Mouse (Mus musculus) small intestine, adult 2 months (tissue): ENCODE measurements at regions not wholly inside any gene's neighbourhood (a gene's known extent, or its start where the extent isn't known, plus 50 kb on each side); places are given as distances from the start of the nearest gene placed in this dataset.

Experiments
- CTCF ChIP-seq: fragments of 200-500 bp; IDR thresholded peaks from 2 replicates; pipeline ENCODE4 v1.5.1; 2012; ENCODE audit warnings: low read depth, mild to moderate bottlenecking, control low read depth, inconsistent platforms, low read length, moderate library complexity, mixed read lengths; ENCODE audit not compliant: insufficient replicate concordance, insufficient read length; ENCODE audit errors: extremely low read depth
- POLR2A ChIP-seq: fragments of 200-500 bp; IDR thresholded peaks from 2 replicates; pipeline ENCODE4 v1.6.1; 2012; ENCODE audit warnings: low read depth, mild to moderate bottlenecking, control low read depth, inconsistent platforms, low read length, moderate library complexity

DNA sequence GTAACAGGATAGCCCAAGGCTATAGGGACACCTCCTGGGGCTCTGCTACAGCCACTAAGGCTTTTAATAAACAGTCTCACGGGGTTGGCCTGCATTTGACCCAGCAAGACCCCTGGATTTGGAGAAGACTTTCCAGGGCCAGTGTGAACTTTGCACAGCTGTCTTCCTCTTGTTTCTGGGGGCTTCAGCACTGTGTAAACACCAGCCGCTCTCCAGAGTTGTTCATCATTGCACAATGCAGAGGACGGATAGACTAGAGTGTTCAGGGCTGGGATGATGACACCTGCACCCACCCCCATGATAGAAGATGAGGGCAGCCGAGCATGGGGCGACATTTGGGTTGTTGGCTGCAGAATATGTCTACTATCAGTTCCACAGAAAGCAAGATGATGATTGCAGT lies 112.9 kb downstream of the Sall1 start:
- TF ChIP-seq CTCF = no peak
- TF ChIP-seq POLR2A = no peak
